Mouse (Mus musculus): ENCODE measurements around the gene D030056L22Rik.

The D030056L22Rik gene

GRCm38 (mm10) chr19:18712866-18713300 is at the start of gene D030056L22Rik:
TSS of gene D030056L22Rik (plus strand) at chr19:18713193.
- peak; percentile 98 for DNase-seq

- no peak for DNase-seq
Observed at GRCm38 (mm10) chr19:18663904-18664303, 49.1 kb upstream of the D030056L22Rik start.

- DNase-seq: no peak
Observed at GRCm38 (mm10) chr19:18666966-18667365, 46.0 kb upstream of the D030056L22Rik start.

GRCm38 (mm10) chr19:18669551-18669950 is 43.4 kb upstream of the D030056L22Rik start:
- DNase-seq: no peak

GRCm38 (mm10) chr19:18670608-18671007 is 42.4 kb upstream of the D030056L22Rik start, which contains the start of gene Carnmt1:
TSS of gene Carnmt1 (plus strand) at chr19:18670764.
- DNase-seq: peak; percentile 99

GRCm38 (mm10) chr19:18671056-18671741 is 41.8 kb upstream of the D030056L22Rik start:
- DNase-seq: peak; percentile 20

- DNase-seq: no peak
Observed at GRCm38 (mm10) chr19:18672498-18672897, 40.5 kb upstream of the D030056L22Rik start.

GRCm38 (mm10) chr19:18673116-18673515 is 39.9 kb upstream of the D030056L22Rik start:
- DNase-seq: no peak

GRCm38 (mm10) chr19:18682142-18682541 is 30.9 kb upstream of the D030056L22Rik start:
- no peak for DNase-seq

GRCm38 (mm10) chr19:18687556-18687955 is 25.4 kb upstream of the D030056L22Rik start:
- DNase-seq: no peak

GRCm38 (mm10) chr19:18692176-18692575 is 20.8 kb upstream of the D030056L22Rik start:
- no peak for DNase-seq

GRCm38 (mm10) chr19:18692768-18693167 is 20.2 kb upstream of the D030056L22Rik start:
- no peak for DNase-seq

- no peak for DNase-seq
Observed at GRCm38 (mm10) chr19:18695116-18695515, 17.9 kb upstream of the D030056L22Rik start.

GRCm38 (mm10) chr19:18695552-18695951 is 17.4 kb upstream of the D030056L22Rik start:
- no peak for DNase-seq

GRCm38 (mm10) chr19:18708101-18708500 is 4.9 kb upstream of the D030056L22Rik start:
- DNase-seq: no peak

- no peak for DNase-seq
Observed at GRCm38 (mm10) chr19:18710903-18711302, 2.1 kb upstream of the D030056L22Rik start.

GRCm38 (mm10) chr19:18711589-18711988 is 1.4 kb upstream of the D030056L22Rik start:
- DNase-seq: no peak

- DNase-seq: no peak
Observed at GRCm38 (mm10) chr19:18712153-18712865, 684 bp upstream of the D030056L22Rik start.

- DNase-seq: peak; percentile 43
Observed at GRCm38 (mm10) chr19:18713357-18713756, 364 bp downstream of the D030056L22Rik start.

- DNase-seq: peak; percentile 64
Observed at GRCm38 (mm10) chr19:18716374-18716773, 3.4 kb downstream of the D030056L22Rik start.

GRCm38 (mm10) chr19:18720337-18720736 is 7.3 kb downstream of the D030056L22Rik start:
- no peak for DNase-seq

GRCm38 (mm10) chr19:18725186-18725585 is 12.2 kb downstream of the D030056L22Rik start:
- DNase-seq: no peak

- DNase-seq: no peak
Observed at GRCm38 (mm10) chr19:18730255-18730654, 17.3 kb downstream of the D030056L22Rik start.

- no peak for DNase-seq
Observed at GRCm38 (mm10) chr19:18731077-18731476, 18.1 kb downstream of the D030056L22Rik start.

Data from layer of hippocampus, adult 9-11 months (tissue).